Mouse (Mus musculus) mature B cell (primary cell): ENCODE data around the gene Fdx1l.
"Not testable (repeated sequence)": the region's sequence is repeated elsewhere in the genome, so short reads cannot be mapped to it uniquely, and the experiment has no call there.

Experiments used
- in situ Hi-C: fragments of 300-500 bp; cut with MboI; formaldehyde crosslinking; loops from 2 replicates; pipeline ENCODE4 v1.14.3; 2019

Fdx1l gene

DNA sequence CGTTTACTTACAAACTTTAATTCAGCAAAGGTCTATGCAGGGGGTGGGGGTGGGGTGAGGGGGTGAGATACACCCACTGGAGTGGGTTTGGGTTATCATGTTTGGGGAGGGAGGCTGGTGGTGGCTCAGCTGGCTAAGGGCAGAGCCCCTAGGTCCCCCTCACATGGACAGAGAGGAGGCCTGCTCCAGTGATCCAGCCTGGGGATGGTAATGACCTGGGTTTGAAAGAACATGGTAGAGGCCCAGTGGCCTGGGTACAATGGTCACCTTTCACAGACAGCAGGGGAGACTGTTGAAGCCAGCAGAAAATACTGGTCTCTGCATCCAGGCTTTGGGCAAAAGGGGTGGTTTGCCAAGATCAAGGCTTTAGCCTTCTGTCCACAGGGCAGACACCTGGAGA, 759 bp upstream of the Fdx1l start:
- in situ Hi-C loops = loop anchor here (5.0 kb wide), 1 partner anchor 42 kb away; the partner anchor contains the start of gene Icam5

DNA sequence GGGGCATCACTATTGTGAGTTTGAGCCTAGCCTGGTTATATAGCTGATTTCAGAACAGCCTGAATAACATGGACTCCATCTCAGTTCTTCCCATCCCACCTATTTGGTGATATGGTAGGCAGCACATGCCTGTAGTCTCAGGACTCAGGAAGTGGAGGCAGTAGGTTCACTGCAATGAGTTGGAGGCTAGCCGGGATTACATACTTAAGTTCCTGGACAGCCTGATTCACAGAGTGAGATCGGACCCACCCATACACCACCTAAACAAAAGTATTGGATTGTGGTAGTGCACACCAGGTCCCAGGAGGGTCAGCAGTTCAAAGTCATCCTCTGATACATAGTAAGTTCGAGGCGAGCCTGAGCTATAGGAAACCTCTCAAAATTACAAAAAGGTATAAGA, 773 bp downstream of the Fdx1l start:
- in situ Hi-C loops = loop anchor here (5.0 kb wide), 1 partner anchor 40 kb away; the partner anchor contains the start of gene Icam5

DNA sequence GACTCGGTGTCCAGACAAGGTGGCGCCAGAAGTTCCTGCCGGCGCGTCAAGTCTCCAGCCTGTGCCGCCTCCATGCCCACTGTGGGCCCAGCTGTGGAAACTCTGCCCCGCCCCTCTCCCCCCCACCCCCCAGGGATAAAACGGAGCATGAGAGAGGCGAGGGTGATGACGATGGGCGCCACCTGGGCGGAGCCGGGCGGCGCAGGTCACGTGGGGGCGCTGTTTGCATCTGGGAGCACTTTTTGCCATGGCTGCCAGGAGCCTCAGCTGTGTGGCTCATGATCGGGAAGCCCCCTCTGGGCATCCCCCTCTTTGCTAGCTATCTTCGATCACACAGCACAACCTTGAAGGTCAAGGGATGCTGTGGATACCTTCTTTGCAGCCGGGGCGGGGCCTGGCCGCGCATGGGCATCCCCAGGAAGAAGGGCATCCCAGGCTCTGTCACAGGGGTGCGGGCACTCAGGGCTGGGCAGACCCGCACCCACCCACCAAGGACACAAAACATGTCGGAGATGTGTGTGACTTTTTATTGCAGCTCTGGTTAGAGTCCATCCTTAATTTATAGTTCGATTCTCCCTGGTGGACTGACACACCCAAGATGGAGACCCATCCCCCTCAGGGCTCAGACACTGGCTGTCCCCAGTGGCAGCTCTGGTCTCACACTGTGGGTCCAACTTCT, 6.3 kb downstream of the Fdx1l start, which contains the start of gene Zglp1:
TSS of gene Zglp1 (minus strand) at position 88 of the 679 bp plus-strand sequence.
- in situ Hi-C loops = no loop called here

DNA sequence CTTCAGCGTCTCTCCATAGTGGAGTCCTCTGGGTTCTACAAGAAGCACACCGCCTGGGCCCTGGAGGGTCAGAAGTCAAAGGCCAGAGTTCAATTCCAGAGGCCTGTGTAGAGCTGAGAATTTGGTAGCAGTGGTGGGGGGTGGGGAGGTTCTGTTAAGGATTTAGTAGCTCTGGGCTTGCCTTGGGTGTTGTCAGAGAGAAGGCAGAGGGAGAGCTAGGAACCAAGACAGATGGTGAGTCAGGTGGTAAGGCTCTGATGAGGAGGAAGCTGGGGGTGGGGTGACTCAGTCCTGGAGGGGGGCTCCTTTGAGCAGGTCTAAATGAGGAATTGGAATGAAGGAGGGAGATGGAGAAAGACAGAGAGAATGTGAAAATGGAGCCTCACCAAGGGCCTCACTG, 10.5 kb downstream of the Fdx1l start:
- in situ Hi-C loops = no loop called here

DNA sequence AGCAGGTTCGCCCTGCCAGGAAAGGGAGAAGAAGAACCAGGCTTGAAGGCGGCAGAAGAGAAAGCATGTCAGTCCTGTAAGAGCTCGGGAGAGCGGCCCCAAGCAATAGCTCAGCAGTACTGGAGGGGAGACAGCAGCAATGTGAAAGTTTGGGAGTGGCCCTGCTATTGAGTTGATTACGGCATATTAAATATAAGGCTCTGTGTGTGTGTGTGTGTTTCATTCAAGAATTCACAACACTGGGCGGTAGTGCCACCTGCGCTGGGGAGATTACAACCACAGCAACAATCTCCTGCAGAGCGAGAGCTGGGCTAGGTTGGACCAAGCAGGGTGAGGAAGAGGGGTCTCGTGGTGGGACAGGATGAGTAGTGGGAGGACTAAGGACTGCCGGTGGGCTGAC, 21.8 kb downstream of the Fdx1l start:
- in situ Hi-C loops = no loop called here

DNA sequence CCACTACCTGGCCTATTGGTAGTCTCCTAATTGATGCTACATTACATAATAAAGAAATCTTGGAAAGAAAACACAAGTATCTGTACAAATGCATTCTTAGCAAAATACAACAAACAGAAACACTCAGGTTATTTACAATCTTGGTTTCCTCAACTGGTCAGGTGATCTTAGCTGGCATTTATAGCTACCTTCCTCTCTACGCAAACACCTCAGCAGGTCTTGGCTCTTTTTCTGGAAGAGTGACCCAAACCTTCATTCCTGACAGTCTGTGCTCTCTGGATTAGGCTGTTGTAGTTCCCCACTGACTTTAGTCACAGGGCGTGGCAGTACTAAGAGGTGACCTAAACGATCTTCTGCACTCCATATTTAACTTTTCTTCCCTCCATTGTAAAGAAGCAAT, 28.2 kb downstream of the Fdx1l start:
- in situ Hi-C loops = no loop called here

DNA sequence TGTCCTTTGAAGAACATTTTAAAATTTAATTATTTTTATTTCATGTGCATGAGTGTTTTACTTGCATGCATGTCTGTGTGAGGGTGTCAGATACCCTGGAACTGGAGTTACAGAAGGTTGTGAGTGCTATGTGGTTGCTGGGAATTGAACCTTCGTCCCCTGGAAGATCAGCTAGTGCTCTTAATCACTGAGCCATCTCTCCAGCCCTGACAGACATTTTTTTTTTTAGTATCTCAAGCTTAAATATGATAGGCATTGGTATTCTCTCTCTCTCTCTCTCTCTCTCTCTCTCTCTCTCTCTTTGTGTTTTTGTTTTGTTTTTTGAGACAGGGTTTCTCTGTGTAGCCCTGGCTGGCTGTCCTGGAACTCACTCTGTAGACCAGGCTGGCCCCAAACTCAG, 28.6 kb downstream of the Fdx1l start:
- in situ Hi-C loops = not testable (repeated sequence)

DNA sequence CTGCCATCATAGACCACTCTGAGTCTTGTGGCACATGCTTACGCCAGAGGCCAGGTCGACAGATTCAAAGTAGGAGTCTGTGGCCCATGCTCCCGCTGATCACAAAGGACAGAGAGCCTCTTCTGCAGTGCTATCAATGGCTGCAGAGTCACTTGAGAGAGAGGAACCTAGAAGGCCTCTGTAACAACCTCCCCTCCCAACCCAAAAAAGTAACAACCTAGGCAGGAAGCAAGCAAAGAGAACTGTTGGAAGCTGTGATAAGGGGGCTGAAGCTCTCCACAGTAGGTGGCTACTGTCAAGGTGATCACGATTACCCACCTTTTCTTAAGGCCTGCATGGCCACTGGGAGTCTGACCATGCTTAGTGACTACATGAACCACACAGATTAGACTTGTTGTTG, 29.9 kb downstream of the Fdx1l start:
- in situ Hi-C loops = no loop called here

DNA sequence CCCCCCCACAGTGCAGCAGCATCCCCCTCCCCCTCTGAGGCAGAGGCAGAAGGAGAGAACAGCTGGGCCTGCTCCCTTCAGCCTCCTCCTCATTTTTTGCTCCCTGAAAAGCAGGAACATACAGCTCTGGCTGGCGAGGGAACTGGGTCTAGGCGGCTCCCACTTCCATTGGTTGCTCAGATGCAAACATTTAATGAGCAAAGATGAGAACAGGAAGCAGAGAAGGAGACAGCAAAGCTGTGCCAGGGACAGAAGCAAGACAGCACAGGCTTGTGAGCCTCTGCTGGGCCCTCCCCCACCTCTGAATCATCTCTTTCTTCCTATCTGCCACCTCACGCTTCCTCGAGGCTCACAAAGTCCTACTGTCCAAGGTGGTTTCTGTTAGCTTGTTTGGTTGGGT, 32.1 kb downstream of the Fdx1l start:
- in situ Hi-C loops = no loop called here

DNA sequence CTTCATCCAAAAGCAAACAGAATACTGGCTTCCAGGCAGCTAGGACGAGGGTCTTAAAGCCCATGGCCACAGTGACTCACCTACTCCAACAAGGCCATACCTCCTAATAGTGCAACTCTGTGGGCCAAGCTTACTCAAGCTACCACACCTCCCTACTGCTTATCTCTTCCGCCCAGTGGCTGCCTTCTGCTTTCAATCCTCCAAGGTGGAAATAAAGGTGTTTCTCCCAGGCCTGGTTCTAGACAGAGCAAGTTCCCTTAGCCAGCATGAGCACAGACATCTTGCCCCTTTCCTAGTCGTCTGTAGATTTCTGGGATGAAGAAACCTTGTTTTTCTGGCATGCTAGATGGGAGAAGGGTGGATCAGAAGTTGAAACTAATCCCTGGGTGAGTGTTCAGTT, 33.6 kb downstream of the Fdx1l start:
- in situ Hi-C loops = no loop called here

DNA sequence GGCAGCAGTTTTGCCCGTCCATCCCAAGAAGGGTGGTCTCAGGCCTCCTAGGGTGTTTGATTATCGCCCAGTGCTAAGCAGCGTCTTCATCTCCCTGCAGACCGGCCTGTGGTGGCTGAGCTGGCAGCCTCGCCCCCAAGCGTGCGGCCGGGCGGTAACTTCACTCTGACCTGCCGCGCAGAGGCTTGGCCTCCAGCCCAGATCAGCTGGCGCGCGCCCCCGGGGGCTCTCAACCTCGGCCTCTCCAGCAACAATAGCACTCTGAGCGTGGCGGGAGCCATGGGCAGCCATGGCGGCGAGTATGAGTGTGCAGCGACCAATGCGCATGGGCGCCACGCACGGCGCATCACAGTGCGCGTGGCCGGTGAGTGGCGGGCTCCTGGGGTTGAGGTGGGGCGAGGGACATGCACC, 35.9 kb downstream of the Fdx1l start:
- in situ Hi-C loops = no loop called here

DNA sequence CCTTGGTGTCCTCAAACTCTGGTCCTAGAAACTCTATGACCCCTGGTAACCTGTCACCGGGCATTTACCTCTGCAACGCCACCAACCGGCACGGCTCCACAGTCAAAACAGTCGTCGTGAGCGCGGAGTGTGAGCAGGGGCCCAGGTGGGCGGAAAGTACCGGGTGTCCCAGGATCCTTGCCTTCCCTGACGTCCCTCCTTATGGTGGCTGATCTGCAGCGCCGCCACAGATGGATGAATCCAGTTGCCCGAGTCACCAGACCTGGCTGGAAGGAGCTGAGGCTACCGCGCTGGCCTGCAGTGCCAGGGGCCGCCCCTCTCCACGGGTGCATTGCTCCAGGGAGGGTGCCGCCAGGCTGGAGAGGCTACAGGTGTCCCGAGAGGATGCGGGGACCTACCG, 36.7 kb downstream of the Fdx1l start:
- in situ Hi-C loops = no loop called here

DNA sequence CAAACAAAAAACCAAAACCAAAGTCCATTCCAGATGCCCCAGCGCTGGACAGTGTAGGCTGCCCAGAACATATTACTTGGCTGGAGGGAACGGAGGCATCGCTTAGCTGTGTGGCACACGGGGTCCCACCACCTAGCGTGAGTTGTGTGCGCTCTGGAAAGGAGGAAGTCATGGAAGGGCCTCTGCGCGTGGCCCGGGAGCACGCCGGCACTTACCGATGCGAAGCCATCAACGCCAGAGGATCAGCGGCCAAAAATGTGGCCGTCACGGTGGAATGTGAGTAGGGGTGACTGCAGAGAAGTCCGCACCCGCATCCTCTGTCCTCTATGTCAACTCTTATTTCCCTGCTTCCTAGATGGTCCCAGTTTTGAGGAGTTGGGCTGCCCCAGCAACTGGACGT, 37.3 kb downstream of the Fdx1l start:
- in situ Hi-C loops = no loop called here

DNA sequence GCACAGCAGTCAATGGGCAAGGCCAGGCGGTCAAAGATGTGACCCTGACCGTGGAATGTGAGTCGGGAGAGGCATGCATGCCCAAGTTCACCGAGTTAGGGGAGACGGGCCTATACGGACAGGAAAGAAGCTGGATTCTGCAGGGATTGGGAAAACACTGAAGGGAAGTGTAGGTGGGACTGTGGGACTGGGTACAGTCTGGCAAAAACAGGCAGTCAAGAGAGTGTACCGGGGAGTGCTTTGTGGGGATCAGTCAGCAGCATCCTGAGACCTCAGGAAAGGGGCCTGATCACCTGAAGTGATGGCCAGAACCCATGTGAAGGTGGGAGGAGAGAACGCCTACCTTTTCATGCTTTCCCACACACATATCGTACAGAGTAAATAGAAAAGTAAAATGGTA, 37.8 kb downstream of the Fdx1l start:
- in situ Hi-C loops = no loop called here

DNA sequence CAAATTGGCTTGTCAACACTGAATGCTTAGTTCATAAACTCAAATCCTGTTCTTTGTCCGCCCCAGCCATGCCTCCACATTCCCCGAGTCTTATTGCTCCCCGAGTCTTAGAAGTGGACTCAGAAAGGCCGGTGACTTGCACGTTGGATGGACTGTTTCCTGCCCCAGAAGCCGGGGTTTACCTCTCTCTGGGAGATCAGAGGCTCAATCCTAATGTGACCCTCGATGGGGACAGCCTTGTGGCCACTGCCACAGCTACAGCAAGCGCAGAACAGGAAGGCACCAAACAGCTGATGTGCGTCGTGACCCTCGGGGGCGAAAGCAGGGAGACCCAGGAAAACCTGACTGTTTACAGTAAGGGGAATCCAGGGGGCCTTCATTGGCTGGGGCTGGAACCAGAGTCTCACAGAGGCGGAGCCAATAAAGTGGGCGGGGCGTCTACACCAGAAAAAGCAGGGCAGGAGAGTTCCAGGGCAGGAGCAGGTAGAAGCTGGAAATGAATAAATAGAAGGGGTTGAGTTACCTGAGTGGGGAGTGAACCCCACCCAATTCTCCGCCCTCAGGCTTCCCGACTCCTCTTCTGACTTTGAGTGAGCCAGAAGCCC, 38.8 kb downstream of the Fdx1l start:
- in situ Hi-C loops = loop anchor here (5.0 kb wide), 1 partner anchor 38 kb away; the partner anchor contains the start of genes Fdx1l and Gm49373

DNA sequence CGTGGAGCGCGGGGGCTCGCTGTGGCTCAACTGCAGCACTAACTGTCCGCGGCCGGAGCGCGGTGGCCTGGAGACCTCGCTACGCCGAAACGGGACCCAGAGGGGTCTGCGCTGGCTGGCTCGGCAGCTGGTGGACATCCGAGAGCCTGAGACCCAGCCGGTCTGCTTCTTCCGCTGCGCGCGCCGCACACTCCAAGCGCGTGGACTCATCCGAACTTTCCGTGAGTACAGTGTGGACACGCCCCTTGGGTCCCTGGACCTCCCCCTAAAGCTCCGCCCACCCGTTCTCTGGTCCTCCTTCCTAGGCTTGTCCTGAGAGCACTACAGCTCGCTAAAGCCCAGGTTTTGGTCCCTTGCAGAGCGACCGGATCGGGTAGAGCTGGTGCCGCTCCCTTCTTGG, 40.3 kb downstream of the Fdx1l start:
- in situ Hi-C loops = loop anchor here (5.0 kb wide), 1 partner anchor 39 kb away; the partner anchor contains the start of genes Fdx1l and Gm49373

DNA sequence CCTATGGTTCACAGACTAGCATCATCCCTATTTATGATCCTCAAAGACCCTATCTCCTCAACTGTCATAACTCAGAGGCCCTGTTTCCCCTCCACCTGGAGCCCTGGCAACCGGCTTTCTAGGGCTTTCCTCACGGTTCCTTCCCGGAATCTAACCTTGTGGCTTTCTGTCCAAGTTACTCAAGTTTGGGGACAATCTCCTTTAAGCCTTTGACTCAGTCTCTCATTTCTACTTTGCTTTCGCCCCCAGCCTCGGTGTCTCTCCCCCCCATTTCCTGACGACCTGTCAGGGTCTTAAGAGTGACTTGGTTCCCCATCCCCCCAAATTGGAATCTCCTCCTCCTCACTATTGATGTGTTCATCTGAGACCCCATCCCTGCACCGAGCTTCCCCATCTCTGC, 40.9 kb downstream of the Fdx1l start:
- in situ Hi-C loops = loop anchor here (5.0 kb wide), 1 partner anchor 40 kb away; the partner anchor contains the start of genes Fdx1l and Gm49373

DNA sequence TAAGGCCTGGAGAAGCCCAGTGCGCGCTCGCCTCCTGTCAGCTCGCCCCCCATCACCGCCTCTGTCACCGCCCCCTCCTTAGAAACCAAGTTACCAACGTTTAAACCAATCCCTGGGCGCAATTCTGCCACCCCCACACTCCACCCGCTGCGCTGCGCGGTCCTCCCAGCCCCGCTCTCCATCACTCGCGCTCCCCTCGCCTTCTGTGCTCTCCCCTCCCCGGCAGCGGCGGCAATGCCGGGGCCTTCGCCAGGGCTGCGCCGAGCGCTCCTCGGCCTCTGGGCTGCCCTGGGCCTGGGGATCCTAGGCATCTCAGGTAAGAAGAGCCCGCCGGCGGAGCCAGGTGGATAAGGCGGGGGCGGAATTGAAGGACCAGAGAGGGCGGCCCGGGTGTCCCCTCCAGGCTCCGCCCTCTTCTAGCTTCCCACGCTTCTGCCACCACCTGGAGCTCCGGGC, 41.5 kb downstream of the Fdx1l start, which contains the start of gene Icam5:
TSS of gene Icam5 (plus strand) at position 178 of the 456 bp plus-strand sequence.
- in situ Hi-C loops = loop anchor here (5.0 kb wide), 1 partner anchor 40 kb away; the partner anchor contains the start of genes Fdx1l and Gm49373

DNA sequence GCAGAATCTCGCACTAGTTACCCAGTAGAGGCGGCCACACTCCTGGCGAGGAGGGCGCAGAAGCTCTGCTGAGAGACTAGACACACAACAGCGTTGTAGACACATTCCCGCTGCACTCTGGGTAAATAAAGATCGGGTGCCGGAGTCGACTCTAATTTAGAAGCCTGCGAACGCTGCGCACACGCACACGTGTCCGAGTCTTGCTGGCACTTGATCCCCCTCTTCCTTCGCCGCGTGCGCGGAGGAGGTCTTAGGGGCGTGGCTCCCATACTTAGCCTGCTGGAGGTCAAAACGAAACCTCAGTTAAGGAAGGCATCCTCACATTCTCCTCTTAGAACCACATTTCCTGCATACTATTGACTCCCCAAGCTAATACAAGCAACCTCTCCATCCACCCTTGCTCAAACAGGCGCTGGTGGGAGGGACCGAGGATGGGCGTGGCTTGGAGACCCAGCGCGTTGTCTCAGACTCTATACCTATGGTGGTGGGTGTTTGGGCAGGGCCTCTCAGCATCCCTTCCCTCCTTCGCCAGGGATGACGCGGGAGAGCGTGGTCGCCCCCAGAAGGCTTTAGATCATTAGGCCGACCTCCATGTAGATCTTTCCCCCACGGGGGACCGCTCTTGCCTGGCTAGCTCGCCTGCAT, 42.0 kb downstream of the Fdx1l start:
- in situ Hi-C loops = loop anchor here (5.0 kb wide), 1 partner anchor 41 kb away; the partner anchor contains the start of genes Fdx1l and Gm49373

DNA sequence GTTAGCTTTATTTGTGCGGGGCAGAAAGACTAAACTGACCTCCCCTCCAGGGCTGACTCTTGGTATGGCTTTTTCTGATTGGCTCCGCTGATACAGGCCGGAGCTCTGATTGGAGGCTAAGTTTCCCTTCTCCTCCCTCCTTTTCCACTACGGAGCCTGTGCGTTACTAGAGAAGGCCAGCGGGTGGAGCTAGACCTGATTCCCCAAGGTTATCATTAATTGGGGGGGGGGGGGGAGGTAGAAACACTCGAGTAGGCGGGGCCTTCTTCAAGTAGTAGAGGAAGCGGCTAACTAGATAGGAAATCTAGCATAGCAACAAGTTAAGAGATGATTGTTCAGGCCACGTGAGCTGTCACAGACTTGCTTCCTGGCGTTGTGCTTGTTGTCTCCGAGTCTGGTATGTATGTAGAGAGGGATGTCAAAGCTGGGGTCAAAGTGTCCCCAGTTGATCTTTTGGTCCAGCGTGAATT, 42.6 kb downstream of the Fdx1l start:
- in situ Hi-C loops = loop anchor here (5.0 kb wide), 1 partner anchor 41 kb away; the partner anchor contains the start of genes Fdx1l and Gm49373

DNA sequence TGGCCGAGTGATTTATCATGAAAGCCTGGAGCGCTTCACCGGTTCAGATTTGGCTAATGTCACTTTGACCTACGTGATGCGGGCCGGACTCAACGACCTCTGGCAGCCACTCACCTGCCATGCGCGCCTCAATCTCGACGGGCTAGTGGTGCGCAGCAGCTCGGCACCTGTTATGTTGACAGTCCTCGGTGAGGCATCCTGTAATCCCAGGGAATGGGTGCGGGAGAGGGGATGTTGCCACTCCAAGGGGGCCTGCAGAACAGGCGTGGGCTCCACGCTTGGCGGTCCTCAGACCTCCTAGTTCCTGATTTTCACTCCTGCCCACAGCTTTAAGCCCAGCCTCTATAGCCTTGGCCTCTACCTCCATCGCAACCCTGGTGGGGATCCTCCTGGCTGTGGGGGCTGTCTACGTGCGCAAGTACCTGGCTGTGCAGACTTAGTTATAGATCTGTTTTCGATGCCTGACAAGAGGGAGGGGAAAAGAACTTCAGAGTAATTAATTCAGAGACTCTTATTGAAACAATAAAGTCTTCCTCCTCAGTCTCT, 43.3 kb downstream of the Fdx1l start:
- in situ Hi-C loops = loop anchor here (5.0 kb wide), 1 partner anchor 42 kb away; the partner anchor contains the start of genes Fdx1l and Gm49373
